Mouse (Mus musculus) large intestine, adult 2 months (tissue): Measurements from ENCODE around the gene Cd7. TPM values are rescaled to one million over a fixed set of nuclear protein-coding genes. Genes with fewer than 3 reads are reported as not detected.

Source experiments
- DNase-seq: peaks from one replicate; pipeline ENCODE4 v3.0.0-alpha.2; 2012; ENCODE audit warnings: low read depth, low spot score
- WGBS: fragments of 180-500 bp; shearing (Covaris S2); methylation state at CpG from one replicate; pipeline ENCODE4 v1.1.7; 2018; 5-methylcytosine and 5-hydroxymethylcytosine counted together
- polyA plus RNA-seq: library from polyadenylated mRNA; depleted of rRNA; stranded (reverse); fragments of >200 nt; gene quantifications from 2 replicates; pipeline ENCODE4 v1.2.3, GENCODE M21; 2012; rRNA removed

Cd7 gene
- polyA plus RNA-seq, 1 experiment: 28.9 TPM

DNA sequence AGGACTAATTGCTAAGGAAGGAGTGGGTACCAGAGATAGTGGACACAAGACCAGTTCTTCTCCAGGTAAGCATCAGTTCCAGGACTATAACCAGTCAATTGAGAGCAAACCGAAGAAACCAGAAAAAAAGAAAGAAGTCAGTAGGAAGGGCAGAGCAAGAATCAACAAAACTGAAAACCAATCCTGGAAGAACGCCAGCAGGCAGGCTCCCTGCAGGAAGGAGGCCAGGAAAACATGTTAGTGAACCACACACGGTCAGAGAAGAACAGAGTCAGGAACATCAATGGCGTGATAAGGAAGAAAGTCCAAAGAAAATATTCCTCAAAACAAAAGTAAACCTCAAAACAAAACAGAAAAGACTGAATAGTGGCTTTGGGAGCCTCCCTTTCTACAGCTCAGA, 37.3 kb downstream of the Cd7 start:
- no peak for DNase-seq
- 13% methylated on average over 4 of the region's 4 CpGs for WGBS

DNA sequence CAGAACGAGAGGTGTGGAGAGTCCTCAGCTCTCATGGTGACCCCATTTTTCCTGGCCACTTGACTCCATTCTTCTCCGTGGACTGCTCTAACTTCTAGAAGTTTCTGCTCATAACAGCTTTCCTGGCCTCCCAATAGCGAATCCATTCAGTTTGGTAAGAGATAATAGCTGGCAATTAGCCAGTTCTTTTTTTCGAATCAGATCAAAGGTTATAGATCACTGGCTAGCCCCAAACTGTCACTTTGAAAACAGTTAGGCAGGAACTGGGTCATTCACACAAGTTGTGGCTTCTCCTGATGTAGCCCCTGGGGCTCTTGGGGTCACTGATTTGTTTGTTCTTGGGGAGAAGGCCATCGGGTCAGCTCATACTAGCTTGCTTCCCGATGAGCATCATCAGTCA, 44.5 kb downstream of the Cd7 start:
- DNase-seq: no peak
- 70% methylated on average over 6 of the region's 6 CpGs for WGBS

DNA sequence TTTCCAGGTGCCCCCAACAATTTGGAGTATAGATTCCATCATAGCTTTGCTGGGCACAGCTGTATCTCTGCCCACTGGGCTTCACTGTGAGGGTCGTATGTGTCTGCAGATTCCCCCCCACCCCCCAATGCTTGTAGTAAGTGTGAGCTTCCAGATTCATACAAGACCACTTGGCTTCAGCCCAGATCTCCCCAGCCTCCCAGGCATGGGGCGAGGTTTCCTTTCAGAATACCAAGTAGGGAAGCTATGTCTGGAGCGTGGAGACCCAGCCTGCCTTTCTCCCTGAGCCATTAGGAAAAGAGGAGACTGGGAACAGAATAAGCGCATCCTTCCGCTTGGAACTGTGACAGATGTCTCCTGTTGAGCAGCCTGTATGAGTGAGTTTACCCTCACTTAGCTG, 45.6 kb downstream of the Cd7 start:
- WGBS: 89% methylated on average over 5 of the region's 5 CpGs

DNA sequence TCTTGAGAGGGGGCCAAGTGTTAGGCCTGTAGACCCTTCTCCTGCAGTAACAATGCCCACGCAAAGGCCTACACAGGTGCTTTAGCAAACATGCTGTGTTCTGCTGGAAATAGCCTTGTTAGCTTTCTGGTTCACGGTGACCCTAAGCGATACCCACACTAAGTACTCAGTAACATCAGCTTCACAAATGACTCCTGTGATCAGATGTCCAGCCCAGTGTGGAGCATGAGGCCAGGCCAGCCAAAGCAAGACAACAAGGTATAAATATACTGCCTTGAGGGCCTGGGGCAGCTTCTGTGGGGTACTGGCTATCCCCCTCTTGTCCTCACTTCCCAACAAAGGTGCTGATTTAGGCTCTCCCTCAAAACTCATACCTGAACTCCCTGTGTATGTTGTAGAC, 46.1 kb downstream of the Cd7 start:
- WGBS: 97% methylated on average over 3 of the region's 3 CpGs
- DNase-seq: no peak

More for the DNA sequence above, 45.6 kb downstream of the Cd7 start:
- no peak for DNase-seq

DNA sequence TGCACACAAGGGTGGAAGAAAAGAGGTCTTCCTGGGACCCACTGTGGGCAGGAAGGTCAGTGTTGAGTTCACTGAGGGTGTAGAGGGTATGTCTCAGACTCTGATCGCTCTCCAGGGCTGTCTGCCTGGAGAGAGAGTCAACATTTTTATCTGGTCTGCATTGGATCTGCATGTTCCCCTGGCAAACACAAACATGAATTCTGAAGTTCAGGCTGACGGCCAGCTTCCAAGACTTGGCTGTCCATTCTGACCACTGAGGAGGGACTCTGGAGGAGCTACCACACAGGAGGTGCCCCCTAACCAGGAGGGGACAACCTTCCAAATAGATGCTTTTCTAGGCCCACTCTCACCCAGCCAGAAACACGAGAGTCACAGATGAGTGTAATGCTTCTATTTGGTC, 47.4 kb downstream of the Cd7 start:
- DNase-seq: no peak
- WGBS: 42% methylated on average over 3 of the region's 3 CpGs

DNA sequence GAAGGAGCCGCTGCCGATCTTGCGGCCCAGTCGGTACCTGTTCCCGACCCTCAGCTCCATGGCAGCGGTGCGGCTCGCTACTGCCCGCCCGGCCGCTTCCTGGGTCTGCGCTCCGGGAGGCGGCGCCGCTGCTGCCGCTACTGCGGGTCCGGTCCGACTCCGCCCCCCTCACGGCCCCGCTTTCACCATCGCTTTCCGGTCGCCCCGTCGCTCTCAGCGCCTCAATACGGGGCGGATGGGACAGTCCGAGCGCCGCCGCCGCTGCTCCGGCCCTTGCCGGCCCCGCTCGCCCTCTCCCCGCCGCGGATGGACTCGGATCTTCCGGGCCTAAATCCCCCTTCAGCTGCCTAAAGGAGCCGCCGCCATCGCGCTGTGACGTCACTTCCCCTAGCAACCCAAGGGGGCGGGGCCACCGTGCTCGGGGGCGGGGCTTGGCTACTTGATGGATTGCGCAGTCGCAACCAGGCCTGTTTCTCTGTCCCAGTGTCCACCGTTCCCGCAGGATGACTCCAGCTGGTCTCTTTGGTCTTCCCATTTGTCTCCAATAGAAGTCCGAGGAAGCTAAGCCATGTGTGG, 48.2 kb downstream of the Cd7 start, which contains the start of gene Csnk1d:
TSS of gene Csnk1d (minus strand) at position 380 of the 576 bp plus-strand sequence.
- peak; percentile 76 for DNase-seq
- under 1% methylated on average over 59 of the region's 59 CpGs for WGBS

DNA sequence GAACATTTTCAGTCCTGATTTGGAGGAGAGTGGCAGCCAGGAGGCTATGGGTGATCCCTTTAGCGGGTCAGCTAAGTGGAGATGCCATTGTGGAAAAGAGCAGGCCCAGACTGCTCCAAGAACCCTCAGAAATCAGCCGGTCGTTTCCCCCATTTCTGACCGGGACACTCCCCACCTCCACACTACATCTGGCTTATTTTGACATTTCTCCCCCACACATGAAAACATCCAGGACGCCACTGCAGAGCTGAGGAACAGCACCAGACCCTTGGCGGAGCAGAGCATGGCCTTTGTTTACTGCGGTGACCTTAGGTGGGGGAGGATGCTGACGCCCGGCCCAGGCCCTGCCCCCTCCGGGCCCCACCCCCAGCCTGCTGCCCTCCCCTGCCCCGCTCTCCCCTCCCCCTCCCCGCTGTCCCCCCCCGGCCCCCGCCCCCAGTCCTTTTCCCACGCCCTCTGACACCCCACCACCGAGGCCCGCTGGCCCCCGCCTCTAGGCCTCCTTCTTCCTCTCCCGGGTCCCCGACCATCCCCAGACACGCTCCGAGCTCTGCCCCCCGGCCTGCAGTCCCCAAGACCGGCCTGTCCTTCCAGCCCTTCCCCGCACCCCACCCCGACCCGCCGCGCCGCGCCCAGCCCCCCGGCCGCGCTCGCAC, 49.0 kb downstream of the Cd7 start:
- WGBS: 3% methylated on average over 29 of the region's 35 CpGs
- no peak for DNase-seq

DNA sequence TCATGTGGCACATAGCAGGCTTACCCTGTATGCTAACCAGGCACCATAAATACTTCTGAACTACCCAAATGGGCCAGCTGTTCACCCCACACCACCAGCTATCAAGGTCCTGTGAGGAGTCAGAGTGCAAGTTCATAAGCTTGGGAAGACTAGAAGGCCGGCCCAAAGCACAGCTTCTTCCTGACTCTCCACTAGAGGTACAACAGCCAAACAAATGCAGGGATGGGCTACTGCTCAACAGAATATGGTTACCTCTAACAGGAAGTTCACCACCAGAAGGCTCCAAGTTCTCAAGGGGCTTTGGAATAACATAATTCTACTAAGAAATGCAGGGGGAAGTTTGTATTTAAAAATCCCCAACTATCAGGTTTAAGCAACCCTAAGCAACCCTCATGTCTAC, 49.7 kb downstream of the Cd7 start:
- 0% methylated on average over 1 of the region's 1 CpGs for WGBS
- no peak for DNase-seq

DNA sequence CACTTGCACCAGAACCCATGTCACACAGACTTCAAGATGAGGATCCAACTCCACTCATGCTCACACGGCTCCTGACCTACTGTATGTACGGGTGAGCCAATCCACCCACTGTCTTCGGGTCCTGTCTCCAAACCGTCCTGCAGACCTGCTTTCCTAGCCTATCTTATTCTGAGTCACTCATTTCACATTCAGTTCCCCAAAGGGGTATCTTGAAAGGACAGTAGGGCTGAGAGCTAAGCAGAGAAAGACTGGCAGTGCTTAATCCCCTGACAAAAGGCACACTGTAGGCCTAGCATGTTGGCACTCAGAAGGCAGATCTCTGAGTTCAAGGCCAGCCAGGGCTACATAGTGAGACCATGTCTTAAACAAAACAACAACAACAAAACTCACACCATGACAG, 50.8 kb downstream of the Cd7 start:
- DNase-seq: no peak
- WGBS: 46% methylated on average over 4 of the region's 4 CpGs

DNA sequence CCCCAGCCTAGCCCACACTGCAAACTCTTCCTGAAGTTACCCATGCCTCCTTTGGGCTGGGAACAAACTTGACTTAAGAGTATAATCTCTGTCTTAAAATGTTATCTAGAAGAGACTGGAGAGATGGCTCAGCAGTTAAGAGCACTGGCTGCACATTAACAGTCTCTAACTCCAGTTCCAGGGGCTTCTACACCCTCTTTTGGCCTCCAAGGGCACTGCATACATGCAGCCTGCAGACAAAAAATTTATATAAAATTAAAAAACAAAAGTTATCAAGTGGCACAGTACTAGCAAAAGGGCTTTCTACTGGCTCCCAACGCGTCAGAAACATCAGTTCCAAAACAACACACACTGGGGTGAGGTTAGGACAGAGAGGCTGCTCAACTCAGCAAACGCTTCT, 51.6 kb downstream of the Cd7 start:
- 53% methylated on average over 3 of the region's 3 CpGs for WGBS
- no peak for DNase-seq

Other genes starting within 250 kb of the Cd7 start
- 41.7 and 42.1 TPM in 2 replicates for gene Dus1l, start 243.0 kb downstream of the Cd7 start, polyA plus RNA-seq
- gene Fasn, start 214.9 kb downstream of the Cd7 start, polyA plus RNA-seq: 201 and 272 TPM in 2 replicates
- gene Ccdc57, start 106.5 kb downstream of the Cd7 start, polyA plus RNA-seq: 0.90 and 1.1 TPM in 2 replicates
- 12.8 and 36.6 TPM in 2 replicates for gene Slc16a3, start 90.9 kb downstream of the Cd7 start, polyA plus RNA-seq
- 74.9 and 77.2 TPM in 2 replicates for gene Csnk1d, start 48.1 kb downstream of the Cd7 start, polyA plus RNA-seq
- gene Sectm1b, start 24.2 kb upstream of the Cd7 start, polyA plus RNA-seq: 251 and 268 TPM in 2 replicates
- 3.1 and 3.9 TPM in 2 replicates for gene Sectm1a, start 41.8 kb upstream of the Cd7 start, polyA plus RNA-seq
- gene Tex19.2, start 79.3 kb upstream of the Cd7 start, polyA plus RNA-seq: not detected in 2 replicates
- gene Tex19.1, start 106.7 kb upstream of the Cd7 start, polyA plus RNA-seq: not detected in 2 replicates
- not detected in 2 replicates for gene Uts2r, start 120.9 kb upstream of the Cd7 start, polyA plus RNA-seq
- gene Hexdc, start 165.0 kb upstream of the Cd7 start, polyA plus RNA-seq: 19.4 and 24.4 TPM in 2 replicates
- gene Ogfod3, start 165.3 kb upstream of the Cd7 start, polyA plus RNA-seq: 11.7 and 12.9 TPM in 2 replicates
- 32.6 and 33.0 TPM in 2 replicates for gene Cybc1, start 189.9 kb upstream of the Cd7 start, polyA plus RNA-seq
- gene Narf, start 197.8 kb upstream of the Cd7 start, polyA plus RNA-seq: 18.2 and 33.3 TPM in 2 replicates
- 19.3 and 29.0 TPM in 2 replicates for gene Foxk2, start 220.6 kb upstream of the Cd7 start, polyA plus RNA-seq